Mouse (Mus musculus): ENCODE results near the gene Lgalsl. TPM values are rescaled to one million over a fixed set of nuclear protein-coding genes. Genes with fewer than 3 reads are reported as not detected.

Gene Lgalsl
- polyA plus RNA-seq, 1 experiment from 2014 or later = 34.6 TPM

GRCm38 (mm10) chr11:20780312-20780711 lies 50.5 kb downstream of the Lgalsl start:
- Histone ChIP-seq H3K27me3 (ENCODE audit: control insufficient read depth, insufficient read depth, low read length) (no peaks in the 10 kb centered on the region), H3K9me3 (replicated peaks; ENCODE audit: control insufficient read depth, low read length) (peaks cover 16% of the 10 kb centered on the region), H3K36me3 (ENCODE audit: control insufficient read depth, insufficient read depth) (no peaks in the 10 kb centered on the region), H3K9ac (ENCODE audit: low read length) (no peak overlapping the region), H3K4me2 (ENCODE audit: low read depth, low read length) (no peak overlapping the region), H3K4me3 (ENCODE audit: low read length) (no peak overlapping the region), H3K27ac (ENCODE audit: low read length) (no peak overlapping the region), H3K4me1 (ENCODE audit: control insufficient read depth, insufficient read depth, low read length) (no peaks in the 10 kb centered on the region)
- ATAC-seq (replicated peaks; ENCODE audit: extremely low read depth, insufficient read depth, low FRiP score) = no peak
- 75% methylated on average over 4 of the region's 4 CpGs for WGBS

- ATAC-seq (replicated peaks; ENCODE audit: extremely low read depth, insufficient read depth, low FRiP score) = no peak
- 78% methylated on average over 3 of the region's 3 CpGs for WGBS
- Histone ChIP-seq H3K4me3 (ENCODE audit: low read length) (no peak overlapping the region), H3K4me2 (ENCODE audit: low read depth, low read length) (no peak overlapping the region), H3K27ac (ENCODE audit: low read length) (no peak overlapping the region), H3K4me1 (ENCODE audit: control insufficient read depth, insufficient read depth, low read length) (no peaks in the 10 kb centered on the region), H3K36me3 (ENCODE audit: control insufficient read depth, insufficient read depth) (no peaks in the 10 kb centered on the region), H3K9me3 (replicated peaks; ENCODE audit: control insufficient read depth, low read length) (peaks cover 3% of the 10 kb centered on the region; the same call in 1 of the 2 replicates), H3K27me3 (ENCODE audit: control insufficient read depth, insufficient read depth, low read length) (no peaks in the 10 kb centered on the region), H3K9ac (ENCODE audit: low read length) (no peak overlapping the region)
Measured at GRCm38 (mm10) chr11:20778861-20779563, 51.8 kb downstream of the Lgalsl start.

- no peaks in the 10 kb centered on the region for H3K27me3 ChIP-seq (ENCODE audit: control insufficient read depth, insufficient read depth, low read length)
- H3K4me2 ChIP-seq (ENCODE audit: low read depth, low read length) = no peak overlapping the region
- 17% methylated on average over 1 of the region's 1 CpGs for WGBS
Measured at GRCm38 (mm10) chr11:20778298-20778697, 52.6 kb downstream of the Lgalsl start.

GRCm38 (mm10) chr11:20776668-20777067 lies 54.2 kb downstream of the Lgalsl start:
- Histone ChIP-seq H3K27me3 (ENCODE audit: control insufficient read depth, insufficient read depth, low read length) (no peaks in the 10 kb centered on the region), H3K4me3 (ENCODE audit: low read length) (no peak overlapping the region), H3K9ac (ENCODE audit: low read length) (no peak overlapping the region), H3K4me2 (ENCODE audit: low read depth, low read length) (no peak overlapping the region), H3K4me1 (ENCODE audit: control insufficient read depth, insufficient read depth, low read length) (no peaks in the 10 kb centered on the region), H3K36me3 (ENCODE audit: control insufficient read depth, insufficient read depth) (no peaks in the 10 kb centered on the region), H3K27ac (ENCODE audit: low read length) (no peak overlapping the region), H3K9me3 (replicated peaks; ENCODE audit: control insufficient read depth, low read length) (peaks cover 3% of the 10 kb centered on the region; the same call in 1 of the 2 replicates)
- no peak for ATAC-seq (replicated peaks; ENCODE audit: extremely low read depth, insufficient read depth, low FRiP score)

More at GRCm38 (mm10) chr11:20778298-20778697, 52.6 kb downstream of the Lgalsl start:
- Histone ChIP-seq H3K4me1 (ENCODE audit: control insufficient read depth, insufficient read depth, low read length) (no peaks in the 10 kb centered on the region), H3K9me3 (replicated peaks; ENCODE audit: control insufficient read depth, low read length) (peaks cover 3% of the 10 kb centered on the region; the same call in 1 of the 2 replicates), H3K9ac (ENCODE audit: low read length) (no peak overlapping the region), H3K27ac (ENCODE audit: low read length) (no peak overlapping the region), H3K4me3 (ENCODE audit: low read length) (no peak overlapping the region), H3K36me3 (ENCODE audit: control insufficient read depth, insufficient read depth) (no peaks in the 10 kb centered on the region)
- no peak for ATAC-seq (replicated peaks; ENCODE audit: extremely low read depth, insufficient read depth, low FRiP score)

Other genes starting within 250 kb of the Lgalsl start
- 11.8 and 13.1 TPM in 2 replicates for gene Aftph, start 89.5 kb downstream of the Lgalsl start, polyA plus RNA-seq (2015; fragmentation: Nextera tagmentation; extraction: Ambion mirVana)